Mouse (Mus musculus) liver, embryonic 11.5 days (tissue): ENCODE results near the gene Armh3. TPM values are rescaled to one million over a fixed set of nuclear protein-coding genes. Genes with fewer than 3 reads are reported as not detected.

Experiments used
- ATAC-seq: fragments of 200-750 bp; cut with Nextera tagmentation; replicated peaks from 2 replicates; pipeline ENCODE4 v1.8.0; 2017; ENCODE audit warnings: moderate number of reproducible peaks, mild to moderate bottlenecking, moderate TSS enrichment, moderate library complexity; ENCODE audit not compliant: low FRiP score
- DNase-seq: peaks from one replicate; pipeline ENCODE4 v3.0.0-alpha.2; 2017; ENCODE audit warnings: low spot score
- H3K27ac ChIP-seq: fragments of 300-500 bp; sonication (generic); 2 replicates; pipeline ENCODE4 v1.5.1; 2014; ENCODE audit warnings: mild to moderate bottlenecking, low read depth, low read length, control low read depth
- H3K27me3 ChIP-seq: fragments of 300-500 bp; sonication (generic); replicated peaks from 2 replicates; pipeline ENCODE4 v1.6.1; 2014; ENCODE audit warnings: low read length, mixed read lengths; ENCODE audit not compliant: control insufficient read depth, insufficient read depth
- H3K36me3 ChIP-seq: fragments of 300-500 bp; sonication (generic); 2 replicates; pipeline ENCODE4 v1.6.1; 2014; ENCODE audit warnings: mild to moderate bottlenecking, low read length, moderate library complexity, mixed read lengths; ENCODE audit not compliant: control insufficient read depth, insufficient read depth
- H3K4me1 ChIP-seq: fragments of 300-500 bp; sonication (generic); replicated peaks from 2 replicates; pipeline ENCODE4 v1.6.1; 2014; ENCODE audit warnings: low read length, mixed read lengths; ENCODE audit not compliant: control insufficient read depth, insufficient read depth
- H3K4me2 ChIP-seq: fragments of 300-500 bp; sonication (generic); 2 replicates; pipeline ENCODE4 v1.6.1; 2014; ENCODE audit warnings: mild to moderate bottlenecking, control low read depth, moderate library complexity
- H3K4me3 ChIP-seq: fragments of 300-500 bp; sonication (generic); 2 replicates; pipeline ENCODE4 v1.5.1; 2014; ENCODE audit warnings: low read depth, low read length, control low read depth
- H3K9ac ChIP-seq: fragments of 300-500 bp; sonication (generic); 2 replicates; pipeline ENCODE4 v1.6.1; 2014; ENCODE audit warnings: low read depth, low read length, control low read depth
- H3K9me3 ChIP-seq: fragments of 300-500 bp; sonication (generic); 2 replicates; pipeline ENCODE4 v1.6.1; 2016; ENCODE audit warnings: low read length, inconsistent platforms, mixed read lengths; ENCODE audit not compliant: control insufficient read depth
- WGBS: fragments of 180-500 bp; shearing (Covaris S2); extraction: QIAGEN DNeasy Blood & Tissue Kit; methylation state at CpG from one replicate; pipeline ENCODE4 v1.1.7; 2014; 5-methylcytosine and 5-hydroxymethylcytosine counted together
- polyA plus RNA-seq: library from polyadenylated mRNA; unstranded; fragments of >200 nt; fragmentation: Nextera tagmentation; extraction: Ambion mirVana; gene quantifications from 2 replicates; pipeline ENCODE4 v1.2.1, GENCODE M21; 2014

Gene Armh3
- polyA plus RNA-seq, 1 experiment from 2014 or later, result 9.2 TPM

GRCm38 (mm10) chr19:46037243-46037924 lies 39.1 kb upstream of the Armh3 start:
- Histone ChIP-seq H3K4me1 (peaks cover 49% of the 10 kb centered on the region), H3K4me2 (peak overlapping the region; percentile 92), H3K4me3 (peak overlapping the region; percentile 95), H3K9ac (peak overlapping the region; percentile 96), H3K27ac (peak overlapping the region; percentile 98), H3K36me3 (peaks cover 43% of the 10 kb centered on the region), H3K27me3 (no peaks in the 10 kb centered on the region), H3K9me3 (no peaks in the 10 kb centered on the region)
- WGBS, result 6% methylated on average over 6 of the region's 6 CpGs
- DNase-seq (no peak), ATAC-seq (peak; percentile 80)

- Histone ChIP-seq H3K27ac (peak overlapping the region; percentile 98), H3K4me1 (peaks cover 42% of the 10 kb centered on the region), H3K36me3 (peaks cover 50% of the 10 kb centered on the region), H3K9ac (peak overlapping the region; percentile 96), H3K9me3 (no peaks in the 10 kb centered on the region), H3K27me3 (no peaks in the 10 kb centered on the region), H3K4me3 (peak overlapping the region; percentile 95), H3K4me2 (peak overlapping the region; percentile 92)
- DNase-seq, result no peak
- no peak for ATAC-seq
- WGBS, result 63% methylated on average over 13 of the region's 13 CpGs
These were observed 38.4 kb upstream of the Armh3 start for GRCm38 (mm10) chr19:46036477-46037242.

- H3K4me2 ChIP-seq, result peak overlapping the region; percentile 92
- peak overlapping the region; percentile 95 for H3K4me3 ChIP-seq
- H3K4me1 ChIP-seq, result peaks cover 37% of the 10 kb centered on the region
- peak overlapping the region; percentile 54 for H3K27ac ChIP-seq
- H3K27me3 ChIP-seq, result no peaks in the 10 kb centered on the region
- WGBS, result 91% methylated on average over 13 of the region's 13 CpGs
- peaks cover 55% of the 10 kb centered on the region for H3K36me3 ChIP-seq
- ATAC-seq (no peak), DNase-seq (no peak)
- H3K9ac ChIP-seq, result peak overlapping the region; percentile 28; the same call in 1 of the 2 replicates
- no peaks in the 10 kb centered on the region for H3K9me3 ChIP-seq
These were observed 37.7 kb upstream of the Armh3 start for GRCm38 (mm10) chr19:46035971-46036370.

GRCm38 (mm10) chr19:46033911-46034310 lies 35.6 kb upstream of the Armh3 start:
- Histone ChIP-seq H3K9me3 (no peaks in the 10 kb centered on the region), H3K4me3 (0 out of 2 replicates have a peak overlapping the region, but pooled peaks have one; percentile 6), H3K4me2 (no peak overlapping the region), H3K36me3 (peaks cover 58% of the 10 kb centered on the region), H3K27ac (peak overlapping the region; percentile 28; the same call in 1 of the 2 replicates), H3K4me1 (peaks cover 26% of the 10 kb centered on the region), H3K27me3 (no peaks in the 10 kb centered on the region), H3K9ac (no peak overlapping the region)
- no peak for DNase-seq
- no peak for ATAC-seq
- WGBS, result 92% methylated on average over 11 of the region's 11 CpGs

- H3K36me3 ChIP-seq, result peaks cover 56% of the 10 kb centered on the region
- H3K27ac ChIP-seq, result no peak overlapping the region
- ATAC-seq (no peak), DNase-seq (no peak)
- 91% methylated on average over 26 of the region's 26 CpGs for WGBS
- no peaks in the 10 kb centered on the region for H3K27me3 ChIP-seq
- no peak overlapping the region for H3K4me2 ChIP-seq
- no peaks in the 10 kb centered on the region for H3K9me3 ChIP-seq
- H3K9ac ChIP-seq, result no peak overlapping the region
- H3K4me1 ChIP-seq, result peaks cover 22% of the 10 kb centered on the region
- no peak overlapping the region for H3K4me3 ChIP-seq
These were observed 34.6 kb upstream of the Armh3 start for GRCm38 (mm10) chr19:46032731-46033510.

- Histone ChIP-seq H3K36me3 (peaks cover 56% of the 10 kb centered on the region), H3K4me2 (no peak overlapping the region), H3K4me1 (peaks cover 16% of the 10 kb centered on the region), H3K27ac (peak overlapping the region; percentile 58; the same call in 1 of the 2 replicates), H3K4me3 (no peak overlapping the region), H3K9ac (no peak overlapping the region), H3K9me3 (no peaks in the 10 kb centered on the region), H3K27me3 (no peaks in the 10 kb centered on the region)
- DNase-seq (no peak), ATAC-seq (peak; percentile 29; the same call in 1 of the 2 replicates)
- WGBS, result 82% methylated on average over 9 of the region's 9 CpGs
These were observed 33.6 kb upstream of the Armh3 start for GRCm38 (mm10) chr19:46031689-46032432.

- no peak for DNase-seq
- H3K4me1 ChIP-seq, result peaks cover 7% of the 10 kb centered on the region
- no peak overlapping the region for H3K9ac ChIP-seq
- no peak overlapping the region for H3K4me3 ChIP-seq
- H3K27me3 ChIP-seq, result no peaks in the 10 kb centered on the region
- H3K9me3 ChIP-seq, result no peaks in the 10 kb centered on the region
- H3K36me3 ChIP-seq, result peaks cover 45% of the 10 kb centered on the region
- H3K4me2 ChIP-seq, result no peak overlapping the region
- no peak for ATAC-seq
- WGBS, result 91% methylated on average over 10 of the region's 10 CpGs
- no peak overlapping the region for H3K27ac ChIP-seq
These were observed 32.1 kb upstream of the Armh3 start for GRCm38 (mm10) chr19:46030196-46030983.
